Mouse (Mus musculus) hindbrain, postnatal 0 days (tissue): ENCODE results near the gene Ncor2. TPM values are rescaled to one million over a fixed set of nuclear protein-coding genes. Genes with fewer than 3 reads are reported as not detected.
A peak's percentile ranks its signal among the peaks of the same experiment; 100 is the strongest.

Experiments
- ATAC-seq: fragments of 200-750 bp; cut with Nextera tagmentation; 2 replicates; pipeline ENCODE4 v1.8.0; 2017; ENCODE audit warnings: mild to moderate bottlenecking, moderate TSS enrichment, moderate library complexity
- DNase-seq: peaks from one replicate; pipeline ENCODE4 v3.0.0-alpha.2; 2015; ENCODE audit warnings: low spot score
- H3K27ac ChIP-seq: fragments of 300-500 bp; sonication (generic); 2 replicates; pipeline ENCODE4 v1.5.1; 2014; ENCODE audit warnings: mild to moderate bottlenecking
- H3K27me3 ChIP-seq: fragments of 300-500 bp; sonication (generic); 2 replicates; pipeline ENCODE4 v1.6.1; 2014; ENCODE audit warnings: low read length, mixed read lengths; ENCODE audit not compliant: insufficient read depth
- H3K36me3 ChIP-seq: fragments of 300-500 bp; sonication (generic); 2 replicates; pipeline ENCODE4 v1.6.1; 2014; ENCODE audit warnings: low read length, mixed read lengths; ENCODE audit not compliant: insufficient read depth
- H3K4me1 ChIP-seq: fragments of 300-500 bp; sonication (generic); 2 replicates; pipeline ENCODE4 v1.6.1; 2014; ENCODE audit warnings: antibody characterized with exemption, low read length, mixed read lengths; ENCODE audit not compliant: insufficient read depth
- H3K4me2 ChIP-seq: fragments of 300-500 bp; sonication (generic); 2 replicates; pipeline ENCODE4 v1.6.1; 2014; ENCODE audit warnings: low read depth, mild to moderate bottlenecking, low read length, moderate library complexity, mixed read lengths
- H3K4me3 ChIP-seq: fragments of 300-500 bp; sonication (generic); 2 replicates; pipeline ENCODE4 v1.5.1; 2014; ENCODE audit warnings: low read length
- H3K9ac ChIP-seq: fragments of 300-500 bp; sonication (generic); replicated peaks from 2 replicates; pipeline ENCODE4 v1.6.1; 2014; ENCODE audit warnings: mild to moderate bottlenecking, low read length, moderate library complexity, mixed read lengths
- H3K9me3 ChIP-seq: fragments of 300-500 bp; sonication (generic); 2 replicates; pipeline ENCODE4 v1.6.1; 2016; ENCODE audit warnings: low read length, mixed read lengths
- CTCF ChIP-seq: IDR thresholded peaks from 2 replicates; pipeline ENCODE4 v1.5.1; 2016; ENCODE audit warnings: antibody characterized with exemption, control low read depth, low read depth
- WGBS: fragments of 180-500 bp; shearing (Covaris S2); extraction: QIAGEN DNeasy Blood & Tissue Kit; methylation state at CpG from one replicate; pipeline ENCODE4 v1.1.7; 2014; 5-methylcytosine and 5-hydroxymethylcytosine counted together
- polyA plus RNA-seq: library from polyadenylated mRNA; unstranded; fragments of >200 nt; fragmentation: Nextera tagmentation; extraction: Ambion mirVana; gene quantifications from 2 replicates; pipeline ENCODE4 v1.2.1, GENCODE M21; 2015
- total RNA-seq: library from RNA; depleted of rRNA; stranded (reverse); fragments of >200 nt; gene quantifications from 2 replicates; pipeline ENCODE4 v1.2.3, GENCODE M21; 2014

Ncor2 gene
- total and polyA plus RNA-seq, 2 experiments from 2014 or later: 22.7 to 35.4 TPM

GRCm38 (mm10) chr5:125080787-125081317, 98.2 kb downstream of the Ncor2 start:
- no peak for TF ChIP-seq CTCF
- H3K9ac ChIP-seq: no peak overlapping the region; the same call in 1 of the 2 replicates
- WGBS: 59% methylated on average over 10 of the region's 10 CpGs

GRCm38 (mm10) chr5:125080352-125080751, 98.7 kb downstream of the Ncor2 start:
- H3K9me3 ChIP-seq: no peaks in the 10 kb centered on the region
- peaks cover 38% of the 10 kb centered on the region; the same call in 1 of the 2 replicates for H3K36me3 ChIP-seq
- no peak overlapping the region for H3K9ac ChIP-seq
- TF ChIP-seq CTCF: no peak
- ATAC-seq: no peak
- no peak overlapping the region for H3K4me3 ChIP-seq
- no peaks in the 10 kb centered on the region for H3K27me3 ChIP-seq
- DNase-seq: no peak
- H3K4me1 ChIP-seq: peaks cover 14% of the 10 kb centered on the region
- 70% methylated on average over 4 of the region's 4 CpGs for WGBS
- peak overlapping the region; percentile 78; the same call in 1 of the 2 replicates for H3K27ac ChIP-seq
- no peak overlapping the region for H3K4me2 ChIP-seq

More at GRCm38 (mm10) chr5:125080787-125081317, 98.2 kb downstream of the Ncor2 start:
- H3K36me3 ChIP-seq: peaks cover 42% of the 10 kb centered on the region; the same call in 1 of the 2 replicates
- DNase-seq (peak; percentile 20), ATAC-seq (no peak)
- no peaks in the 10 kb centered on the region for H3K9me3 ChIP-seq
- H3K4me1 ChIP-seq: peaks cover 14% of the 10 kb centered on the region
- H3K27me3 ChIP-seq: no peaks in the 10 kb centered on the region
- H3K27ac ChIP-seq: peak overlapping the region; percentile 78
- H3K4me3 ChIP-seq: no peak overlapping the region
- no peak overlapping the region for H3K4me2 ChIP-seq

GRCm38 (mm10) chr5:125078220-125078619, 100.8 kb downstream of the Ncor2 start:
- Histone ChIP-seq H3K27me3 (no peaks in the 10 kb centered on the region), H3K9me3 (no peaks in the 10 kb centered on the region), H3K36me3 (peaks cover 34% of the 10 kb centered on the region; the same call in 1 of the 2 replicates), H3K27ac (no peak overlapping the region), H3K9ac (no peak overlapping the region), H3K4me3 (no peak overlapping the region), H3K4me2 (no peak overlapping the region), H3K4me1 (peaks cover 14% of the 10 kb centered on the region)
- DNase-seq: peak; percentile 39
- ATAC-seq: no peak
- TF ChIP-seq CTCF: no peak
- 67% methylated on average over 5 of the region's 5 CpGs for WGBS

- Histone ChIP-seq H3K36me3 (peaks cover 26% of the 10 kb centered on the region; the same call in 1 of the 2 replicates), H3K9me3 (no peaks in the 10 kb centered on the region), H3K4me3 (no peak overlapping the region), H3K4me1 (peaks cover 4% of the 10 kb centered on the region; the same call in 1 of the 2 replicates), H3K27me3 (no peaks in the 10 kb centered on the region), H3K4me2 (no peak overlapping the region), H3K27ac (no peak overlapping the region), H3K9ac (no peak overlapping the region)
- no peak for DNase-seq
- WGBS: 74% methylated on average over 9 of the region's 9 CpGs
- TF ChIP-seq CTCF: no peak
- no peak for ATAC-seq
Measured at GRCm38 (mm10) chr5:125076183-125076582, 102.8 kb downstream of the Ncor2 start.

- Histone ChIP-seq H3K4me2 (no peak overlapping the region), H3K4me1 (peaks cover 4% of the 10 kb centered on the region), H3K9ac (no peak overlapping the region), H3K27ac (no peak overlapping the region), H3K36me3 (peaks cover 21% of the 10 kb centered on the region; the same call in 1 of the 2 replicates), H3K9me3 (no peaks in the 10 kb centered on the region), H3K4me3 (no peak overlapping the region), H3K27me3 (no peaks in the 10 kb centered on the region)
- ATAC-seq: no peak
- 71% methylated on average over 10 of the region's 10 CpGs for WGBS
- no peak for DNase-seq
- no peak for TF ChIP-seq CTCF
Measured at GRCm38 (mm10) chr5:125074571-125075171, 104.3 kb downstream of the Ncor2 start.

- no peak for TF ChIP-seq CTCF
- WGBS: 83% methylated on average over 8 of the region's 8 CpGs
Measured at GRCm38 (mm10) chr5:125073896-125074295, 105.1 kb downstream of the Ncor2 start.

GRCm38 (mm10) chr5:125073335-125073734, 105.7 kb downstream of the Ncor2 start:
- no peak for TF ChIP-seq CTCF
- no peak overlapping the region for H3K27ac ChIP-seq
- WGBS: 88% methylated on average over 4 of the region's 4 CpGs

More at GRCm38 (mm10) chr5:125073896-125074295, 105.1 kb downstream of the Ncor2 start:
- Histone ChIP-seq H3K4me2 (no peak overlapping the region), H3K9me3 (no peaks in the 10 kb centered on the region), H3K9ac (no peak overlapping the region), H3K27me3 (no peaks in the 10 kb centered on the region), H3K36me3 (peaks cover 18% of the 10 kb centered on the region; the same call in 1 of the 2 replicates), H3K27ac (no peak overlapping the region), H3K4me3 (no peak overlapping the region), H3K4me1 (peaks cover 9% of the 10 kb centered on the region)
- ATAC-seq: no peak
- DNase-seq: no peak

More at GRCm38 (mm10) chr5:125073335-125073734, 105.7 kb downstream of the Ncor2 start:
- DNase-seq: no peak
- H3K9ac ChIP-seq: no peak overlapping the region
- H3K36me3 ChIP-seq: peaks cover 15% of the 10 kb centered on the region; the same call in 1 of the 2 replicates
- H3K9me3 ChIP-seq: no peaks in the 10 kb centered on the region
- H3K27me3 ChIP-seq: no peaks in the 10 kb centered on the region
- H3K4me3 ChIP-seq: no peak overlapping the region
- peaks cover 9% of the 10 kb centered on the region for H3K4me1 ChIP-seq
- no peak for ATAC-seq
- H3K4me2 ChIP-seq: no peak overlapping the region
